Comparison of ENCODE assay signal across 22 mouse cellular contexts in the genomic region with DNA sequence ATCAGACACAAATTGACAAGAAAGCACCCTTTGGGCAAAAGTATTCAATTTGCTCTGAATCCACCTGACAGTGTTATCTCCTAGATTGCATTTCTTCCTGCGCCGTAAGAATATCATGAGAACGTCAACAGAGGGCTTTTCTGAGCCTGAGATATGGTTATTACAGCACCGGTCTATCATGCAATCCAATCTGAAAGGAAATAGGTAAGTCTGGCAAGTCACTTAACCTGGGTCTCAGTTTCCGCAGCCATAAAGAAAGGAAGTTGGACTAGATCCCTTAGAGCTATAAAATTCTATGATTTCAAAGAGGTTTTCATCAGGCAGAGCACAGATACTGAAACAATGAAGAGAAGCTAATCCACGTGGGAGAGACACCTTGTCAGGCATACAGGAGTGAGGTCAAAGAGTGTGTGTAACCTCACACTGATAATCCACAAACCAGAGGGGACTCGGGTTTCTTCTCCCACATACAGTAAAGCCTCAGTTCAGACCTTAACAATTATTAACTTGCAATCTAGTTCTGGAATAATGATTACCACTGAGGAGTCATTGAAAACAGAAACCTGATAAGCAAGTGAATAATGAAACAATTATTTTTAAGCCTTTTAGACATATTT. TPM values are rescaled to one million over a fixed set of nuclear protein-coding genes. Genes with fewer than 3 reads are reported as not detected.
DNase-seq lines count a peak whose midpoint lies in the region; ATAC-seq and TF ChIP-seq lines count a peak whose summit lies in the region.
"Had no signal": no experiment of that assay in that cellular context is flagged by ENCODE, and none has a peak within 500 bp of the region (broad histone marks: within the 10 kb centered on the region; RNA-seq: fewer than 3 reads in every experiment).

No protein-coding gene starts in this region.

- no peak for TF ChIP-seq EP300 in heart, adult 2 months (IDR thresholded peaks at IDR 0.05; ENCODE audit: insufficient read depth, low read depth, low read length)
- no peak for TF ChIP-seq EP300 in lung, postnatal 0 days (IDR thresholded peaks at IDR 0.05)

- H3K79me2 ChIP-seq in heart, adult 2 months (replicated peaks; ENCODE audit: control insufficient read depth, insufficient read depth, low read length), result no peaks in the 10 kb centered on the region

- no peak for TF ChIP-seq CTCF in heart, adult 2 months (IDR thresholded peaks at IDR 0.05)
- TF ChIP-seq CTCF in kidney, postnatal 0 days (IDR thresholded peaks at IDR 0.05; ENCODE audit: low read depth), result no peak
- TF ChIP-seq CTCF in intestine, postnatal 0 days (IDR thresholded peaks at IDR 0.05; ENCODE audit: low read depth), result no peak
- no peak for TF ChIP-seq CTCF in lung, postnatal 0 days (IDR thresholded peaks at IDR 0.05)

- DNase-seq in heart, adult 9 months (ENCODE audit: low spot score in 2 of 2), result peak; percentile 15 to 41
- DNase-seq in heart, adult 2 months, result no peak
- peak; percentile 43 for DNase-seq in kidney, postnatal 0 days (ENCODE audit: low spot score)
- DNase-seq in kidney, postnatal 14 days, result no peak
- DNase-seq in lung, postnatal 0 days (ENCODE audit: low spot score), result no peak
- DNase-seq: adrenal gland, adult 2 months; adrenal gland, postnatal 25 days; cerebellum, adult 18-20 months; cerebellum, adult 9-11 months; cerebellum, postnatal 36 days; gastrocnemius, adult 2 months; gastrocnemius, postnatal 25 days; heart, postnatal 4 days had no signal

- intact Hi-C loops in heart, adult 2 months (cut with DNase I), result no loop called here

- TF ChIP-seq POLR2A in heart, adult 2 months (IDR thresholded peaks at IDR 0.05; ENCODE audit: insufficient read depth, low read depth, low read length), result no peak

- H3K9me3 ChIP-seq in kidney, postnatal 0 days (replicated peaks; ENCODE audit: low read length), result no peaks in the 10 kb centered on the region
- H3K9me3 ChIP-seq in intestine, embryonic 15.5 days, result no peaks in the 10 kb centered on the region
- H3K9me3 ChIP-seq in intestine, postnatal 0 days (ENCODE audit: control insufficient read depth), result no peaks in the 10 kb centered on the region
- H3K9me3 ChIP-seq in lung, postnatal 0 days (ENCODE audit: low read length), result no peaks in the 10 kb centered on the region
- H3K9me3 ChIP-seq: embryonic facial prominence, embryonic 15.5 days; forebrain, embryonic 10.5 days; heart, embryonic 13.5 days; hindbrain, embryonic 12.5 days had no signal

- peak; percentile 71 for ATAC-seq in kidney, postnatal 0 days (replicated peaks; ENCODE audit: low FRiP score, low read depth)
- peak; percentile 95 for ATAC-seq in intestine, embryonic 15.5 days
- peak; percentile 84 for ATAC-seq in intestine, postnatal 0 days
- no peak for ATAC-seq in lung, postnatal 0 days
- ATAC-seq: forebrain, embryonic 14.5 days; hindbrain, embryonic 16.5 days had no signal

- WGBS in heart, adult 2 months, result 49% methylated on average over 7 of the region's 7 CpGs
- WGBS in kidney, postnatal 0 days, result 44% methylated on average over 7 of the region's 7 CpGs
- 71% methylated on average over 7 of the region's 7 CpGs for WGBS in intestine, embryonic 15.5 days
- 41% methylated on average over 7 of the region's 7 CpGs for WGBS in intestine, postnatal 0 days
- WGBS in lung, postnatal 0 days, result 78% methylated on average over 7 of the region's 7 CpGs

- H3K4me3 ChIP-seq in heart, adult 2 months, result no peak overlapping the region
- H3K4me3 ChIP-seq in kidney, postnatal 0 days (replicated peaks; ENCODE audit: low read depth, low read length), result no peak overlapping the region
- H3K4me3 ChIP-seq in intestine, embryonic 15.5 days (replicated peaks), result no peak overlapping the region
- H3K4me3 ChIP-seq in intestine, postnatal 0 days (ENCODE audit: low read depth, low read length), result no peak overlapping the region
- H3K4me3 ChIP-seq in lung, postnatal 0 days (ENCODE audit: low read depth, low read length), result no peak overlapping the region
- H3K4me3 ChIP-seq: embryonic facial prominence, embryonic 15.5 days; erythroblast, embryonic 14.5 days; forebrain, embryonic 10.5 days; gastrocnemius, adult 2 months; heart, embryonic 13.5 days; hindbrain, embryonic 12.5 days had no signal

- H3K4me1 ChIP-seq in heart, adult 2 months (ENCODE audit: control insufficient read depth, insufficient read depth, low read length), result peaks cover 3% of the 10 kb centered on the region
- no peaks in the 10 kb centered on the region for H3K4me1 ChIP-seq in kidney, postnatal 0 days (replicated peaks; ENCODE audit: insufficient read depth, low read length)
- H3K4me1 ChIP-seq in intestine, embryonic 15.5 days (replicated peaks), result no peaks in the 10 kb centered on the region
- H3K4me1 ChIP-seq in intestine, postnatal 0 days (replicated peaks; ENCODE audit: control insufficient read depth, insufficient read depth, low read length), result no peaks in the 10 kb centered on the region
- no peaks in the 10 kb centered on the region for H3K4me1 ChIP-seq in lung, postnatal 0 days (ENCODE audit: insufficient read depth, low read depth, low read length)
- H3K4me1 ChIP-seq: embryonic facial prominence, embryonic 15.5 days; forebrain, embryonic 10.5 days; heart, embryonic 13.5 days; hindbrain, embryonic 12.5 days had no signal

- no peaks in the 10 kb centered on the region for H3K27me3 ChIP-seq in heart, adult 2 months (ENCODE audit: control insufficient read depth, insufficient read depth, low read length)
- no peaks in the 10 kb centered on the region for H3K27me3 ChIP-seq in kidney, postnatal 0 days (ENCODE audit: insufficient read depth, low read length)
- H3K27me3 ChIP-seq in intestine, embryonic 15.5 days (replicated peaks), result no peaks in the 10 kb centered on the region
- H3K27me3 ChIP-seq in intestine, postnatal 0 days (replicated peaks; ENCODE audit: control insufficient read depth, insufficient read depth, low read length), result no peaks in the 10 kb centered on the region
- H3K27me3 ChIP-seq in lung, postnatal 0 days (replicated peaks; ENCODE audit: insufficient read depth, low read length), result no peaks in the 10 kb centered on the region
- H3K27me3 ChIP-seq: embryonic facial prominence, embryonic 15.5 days; heart, embryonic 13.5 days; hindbrain, embryonic 12.5 days had no signal

- H3K9ac ChIP-seq in heart, adult 2 months (ENCODE audit: low read depth, low read length), result no peak overlapping the region
- H3K9ac ChIP-seq in kidney, postnatal 0 days (ENCODE audit: low read depth, low read length), result no peak overlapping the region
- H3K9ac ChIP-seq in intestine, embryonic 15.5 days, result no peak overlapping the region
- H3K9ac ChIP-seq in intestine, postnatal 0 days (ENCODE audit: low read depth, low read length), result no peak overlapping the region
- H3K9ac ChIP-seq in lung, postnatal 0 days (replicated peaks; ENCODE audit: low read depth), result no peak overlapping the region
- H3K9ac ChIP-seq: embryonic facial prominence, embryonic 15.5 days; heart, embryonic 13.5 days; hindbrain, embryonic 12.5 days had no signal

- no peak overlapping the region for H3K4me2 ChIP-seq in kidney, postnatal 0 days (ENCODE audit: low read length)
- H3K4me2 ChIP-seq in intestine, embryonic 15.5 days (replicated peaks), result no peak overlapping the region
- H3K4me2 ChIP-seq in intestine, postnatal 0 days (replicated peaks; ENCODE audit: low read depth), result peak overlapping the region; percentile 47
- no peak overlapping the region for H3K4me2 ChIP-seq in lung, postnatal 0 days (replicated peaks; ENCODE audit: low read depth, low read length)
- H3K4me2 ChIP-seq: embryonic facial prominence, embryonic 15.5 days; heart, embryonic 13.5 days; hindbrain, embryonic 12.5 days had no signal

- no peak overlapping the region for H3K27ac ChIP-seq in heart, adult 2 months
- no peak overlapping the region for H3K27ac ChIP-seq in kidney, postnatal 0 days
- peak overlapping the region; percentile 51; the same call in 1 of the 2 replicates for H3K27ac ChIP-seq in intestine, embryonic 15.5 days
- H3K27ac ChIP-seq in intestine, postnatal 0 days (ENCODE audit: low read depth, low read length), result peak overlapping the region; percentile 46
- no peak overlapping the region for H3K27ac ChIP-seq in lung, postnatal 0 days (ENCODE audit: low read length)
- H3K27ac ChIP-seq: embryonic facial prominence, embryonic 15.5 days; forebrain, embryonic 10.5 days; gastrocnemius, adult 2 months; heart, embryonic 13.5 days; hindbrain, embryonic 12.5 days had no signal

- H3K36me3 ChIP-seq in heart, adult 2 months (ENCODE audit: control insufficient read depth, insufficient read depth, low read length), result peaks cover 4% of the 10 kb centered on the region
- H3K36me3 ChIP-seq in kidney, postnatal 0 days (ENCODE audit: insufficient read depth, low read length), result peaks cover 13% of the 10 kb centered on the region
- H3K36me3 ChIP-seq in intestine, embryonic 15.5 days, result no peaks in the 10 kb centered on the region
- H3K36me3 ChIP-seq in intestine, postnatal 0 days (ENCODE audit: control insufficient read depth, insufficient read depth), result peaks cover 11% of the 10 kb centered on the region
- H3K36me3 ChIP-seq in lung, postnatal 0 days (ENCODE audit: insufficient read depth, low read length), result peaks cover 5% of the 10 kb centered on the region; the same call in 1 of the 2 replicates

RNA-seq across cellular contexts. Expression of a gene that starts 7.4 kb away (rescaled TPM):
- total RNA-seq in heart, adult 2 months (2021), result 10 to 100 TPM; 21.0 to 22.3 TPM
- 11.3 and 19.5 TPM in 2 replicates for polyA plus RNA-seq in heart, adult 2 months (2012; rRNA removed)
- polyA plus RNA-seq in kidney, postnatal 0 days (2015; fragmentation: Nextera tagmentation; extraction: Ambion mirVana), result 30.4 and 33.4 TPM in 2 replicates
- 22.9 and 23.8 TPM in 2 replicates for polyA plus RNA-seq in intestine, embryonic 15.5 days (2015; fragmentation: Nextera tagmentation; extraction: Ambion mirVana)
- polyA plus RNA-seq in intestine, postnatal 0 days (2015; fragmentation: Nextera tagmentation; extraction: Ambion mirVana), result 23.3 and 27.7 TPM in 2 replicates
- 14.8 and 14.9 TPM in 2 replicates for polyA plus RNA-seq in lung, postnatal 0 days (2015; fragmentation: Nextera tagmentation; extraction: Ambion mirVana)

RNA-seq across cellular contexts. Expression of a gene that starts 17.3 kb away (rescaled TPM):
- total RNA-seq in heart, adult 2 months (2021), result 10 to 100 TPM; 13.5 to 15.2 TPM
- polyA plus RNA-seq in heart, adult 2 months (2012; rRNA removed), result 4.5 and 8.3 TPM in 2 replicates
- 25.4 and 27.6 TPM in 2 replicates for polyA plus RNA-seq in kidney, postnatal 0 days (2015; fragmentation: Nextera tagmentation; extraction: Ambion mirVana)
- polyA plus RNA-seq in intestine, embryonic 15.5 days (2015; fragmentation: Nextera tagmentation; extraction: Ambion mirVana), result 27.4 and 28.3 TPM in 2 replicates
- polyA plus RNA-seq in intestine, postnatal 0 days (2015; fragmentation: Nextera tagmentation; extraction: Ambion mirVana), result 15.6 and 16.2 TPM in 2 replicates
- 12.9 and 15.0 TPM in 2 replicates for polyA plus RNA-seq in lung, postnatal 0 days (2015; fragmentation: Nextera tagmentation; extraction: Ambion mirVana)

Comparison
In these comparisons a context has a peak if more than half of its experiments do, and no peak if none do; other contexts are left out.
1. DNase-seq: peak in heart, adult 9 months (2 of 2) and kidney, postnatal 0 days (single experiment); none in heart, adult 2 months (0 of 2), kidney, postnatal 14 days (single experiment) and lung, postnatal 0 days (single experiment).
2. H3K27ac ChIP-seq: peak in intestine, embryonic 15.5 days (single experiment) and intestine, postnatal 0 days (single experiment); none in heart, adult 2 months (single experiment), kidney, postnatal 0 days (single experiment) and lung, postnatal 0 days (single experiment).